ENCODE assay signal across 8 mouse cellular contexts in the genomic region with DNA sequence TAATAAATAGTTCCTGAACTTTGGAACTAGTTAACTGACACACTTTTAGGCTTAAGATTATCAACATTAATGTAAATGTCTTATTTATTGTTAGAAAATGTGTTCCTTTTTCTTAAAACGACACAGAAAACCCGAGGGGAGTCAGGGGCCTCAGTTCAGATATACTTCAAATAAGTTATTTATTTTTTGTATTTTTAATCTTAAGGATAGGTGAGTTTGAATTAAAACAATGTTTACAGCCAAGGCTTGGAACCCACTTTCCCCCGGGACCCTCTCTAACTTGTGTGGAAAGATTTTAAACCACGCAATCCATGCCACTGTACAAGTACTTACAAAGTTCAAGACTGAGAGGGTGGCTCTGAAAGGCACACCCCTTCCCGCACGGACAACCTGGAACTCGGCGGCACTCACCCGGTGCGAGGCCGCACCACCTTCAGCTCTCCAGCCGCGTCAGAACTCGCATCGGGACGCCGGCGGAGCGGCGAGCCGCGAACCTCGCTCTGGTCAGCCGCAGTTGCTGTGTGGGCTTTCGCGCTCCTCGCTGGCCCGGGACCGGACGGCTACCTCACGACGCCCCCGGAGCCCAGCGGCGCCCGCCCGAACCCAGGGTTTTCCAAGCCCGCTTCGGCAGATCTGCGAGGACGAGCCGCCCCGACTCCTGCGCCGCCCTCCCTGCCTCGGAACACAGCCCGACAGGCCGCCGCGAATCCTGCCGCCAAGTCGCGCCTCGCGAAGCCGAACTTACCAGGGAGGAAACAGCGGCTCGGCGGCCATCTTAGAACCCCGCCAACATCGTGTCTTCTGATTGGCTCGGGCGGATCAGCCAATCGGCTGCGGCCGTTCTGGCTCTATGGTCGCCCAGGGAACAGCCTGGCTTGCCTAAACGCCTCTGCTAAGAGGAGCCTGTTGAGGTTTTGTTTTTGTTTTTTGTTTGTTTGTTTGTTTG. TPM values are rescaled to one million over a fixed set of nuclear protein-coding genes. Genes with fewer than 3 reads are reported as not detected.
A peak's percentile ranks its signal among the peaks of the same experiment; 100 is the strongest.
DNase-seq lines count a peak whose midpoint lies in the region; ATAC-seq lines count a peak whose summit lies in the region.

A gene (minus strand): TSS at position 803 of the 946 bp plus-strand sequence.

- no peaks in the 10 kb centered on the region for H3K27me3 ChIP-seq in hindbrain, embryonic 13.5 days

- peak within 1 kb of the TSS; percentile 81 for H3K4me3 ChIP-seq in hindbrain, embryonic 13.5 days

- H3K27ac ChIP-seq in hindbrain, embryonic 13.5 days = peak within 1 kb of the TSS; percentile 96

- H3K9me3 ChIP-seq in hindbrain, embryonic 13.5 days = no peaks in the 10 kb centered on the region

- WGBS in hindbrain, embryonic 13.5 days = under 1% methylated on average over 68 of the region's 68 CpGs

- H3K36me3 ChIP-seq in hindbrain, embryonic 13.5 days = no peaks in the 10 kb centered on the region

- peak within 1 kb of the TSS; percentile 58 for H3K4me2 ChIP-seq in hindbrain, embryonic 13.5 days

- peak; percentile 90 for DNase-seq in Muller cell, postnatal 12 days (ENCODE audit: inconsistent ontology term)
- peak; percentile 94 for DNase-seq in cerebellum, adult 9-11 months
- peak; percentile 89 to 95 for DNase-seq in frontal cortex, postnatal 10 days (ENCODE audit: low spot score in 2 of 2)
- DNase-seq in layer of hippocampus, postnatal 25 days (ENCODE audit: extremely low spot score in 1 of 2, low spot score in 1 of 2) = peak; percentile 94 to 95
- peak; percentile 94 for DNase-seq in lung, postnatal 25 days (ENCODE audit: low spot score)
- DNase-seq in retina, embryonic 14.5 days (ENCODE audit: low spot score) = peak; percentile 98
- DNase-seq in thymus, postnatal 4 days = peak; percentile 96

- H3K4me1 ChIP-seq in hindbrain, embryonic 13.5 days (replicated peaks) = peaks cover 14% of the 10 kb centered on the region

- peak within 1 kb of the TSS; percentile 89 for H3K9ac ChIP-seq in hindbrain, embryonic 13.5 days

- peak; percentile 100 for ATAC-seq in hindbrain, embryonic 13.5 days (ENCODE audit: low FRiP score)

RNA-seq across cellular contexts. Expression of the gene that starts here (rescaled TPM):
- polyA plus RNA-seq in hindbrain, embryonic 13.5 days (2015; fragmentation: Nextera tagmentation; extraction: Ambion mirVana) = 76.2 and 76.5 TPM in 2 replicates
- total RNA-seq in layer of hippocampus, postnatal 25 days (2021) = 10 to 100 TPM; 29.7 to 32.5 TPM

Comparison
In these comparisons a context has a peak if more than half of its experiments do, and no peak if none do; other contexts are left out.
1. Peak in every context shown above with its lines: DNase-seq, ATAC-seq, H3K4me3 ChIP-seq and H3K27ac ChIP-seq.